Mouse (Mus musculus): ENCODE measurements around the gene Atl3.
A peak's percentile ranks its signal among the peaks of the same experiment; 100 is the strongest.

Atl3 gene

GRCm38 (mm10) chr19:7559986-7560385, 66.1 kb downstream of the Atl3 start:
- DNase-seq (ENCODE audit: low read depth, low spot score), result no peak

GRCm38 (mm10) chr19:7561456-7561855, 67.6 kb downstream of the Atl3 start:
- no peak for DNase-seq (ENCODE audit: low read depth, low spot score)

- DNase-seq (ENCODE audit: low read depth, low spot score), result no peak
Observed at GRCm38 (mm10) chr19:7562601-7563129, 68.8 kb downstream of the Atl3 start.

GRCm38 (mm10) chr19:7563676-7564075, 69.8 kb downstream of the Atl3 start:
- DNase-seq (ENCODE audit: low read depth, low spot score), result no peak

- no peak for DNase-seq (ENCODE audit: low read depth, low spot score)
Observed at GRCm38 (mm10) chr19:7564457-7564856, 70.6 kb downstream of the Atl3 start.

GRCm38 (mm10) chr19:7566826-7567225, 73.0 kb downstream of the Atl3 start:
- no peak for DNase-seq (ENCODE audit: low read depth, low spot score)

- no peak for DNase-seq (ENCODE audit: low read depth, low spot score)
Observed at GRCm38 (mm10) chr19:7568364-7568763, 74.5 kb downstream of the Atl3 start.

- no peak for DNase-seq (ENCODE audit: low read depth, low spot score)
Observed at GRCm38 (mm10) chr19:7569650-7570049, 75.8 kb downstream of the Atl3 start.

- no peak for DNase-seq (ENCODE audit: low read depth, low spot score)
Observed at GRCm38 (mm10) chr19:7576180-7576579, 82.3 kb downstream of the Atl3 start.

- DNase-seq (ENCODE audit: low read depth, low spot score), result no peak
Observed at GRCm38 (mm10) chr19:7577710-7578109, 83.9 kb downstream of the Atl3 start.

GRCm38 (mm10) chr19:7581042-7581441, 87.2 kb downstream of the Atl3 start:
- DNase-seq (ENCODE audit: low read depth, low spot score), result peak; percentile 76

GRCm38 (mm10) chr19:7583101-7583500, 89.3 kb downstream of the Atl3 start:
- DNase-seq (ENCODE audit: low read depth, low spot score), result peak; percentile 96

- DNase-seq (ENCODE audit: low read depth, low spot score), result peak; percentile 88
Observed at GRCm38 (mm10) chr19:7583599-7583998, 89.8 kb downstream of the Atl3 start.

- no peak for DNase-seq (ENCODE audit: low read depth, low spot score)
Observed at GRCm38 (mm10) chr19:7585279-7585678, 91.4 kb downstream of the Atl3 start.

GRCm38 (mm10) chr19:7585764-7586163, 91.9 kb downstream of the Atl3 start:
- DNase-seq (ENCODE audit: low read depth, low spot score), result no peak

Data from ES-CJ7 (cell line).